Mouse (Mus musculus) liver, embryonic 12.5 days (tissue): ENCODE data around the gene Cd7. TPM values are rescaled to one million over a fixed set of nuclear protein-coding genes. Genes with fewer than 3 reads are reported as not detected.
A peak's percentile ranks its signal among the peaks of the same experiment; 100 is the strongest.

Experiments used
- ATAC-seq: fragments of 200-750 bp; cut with Nextera tagmentation; 2 replicates; pipeline ENCODE4 v1.8.0; 2017; ENCODE audit warnings: moderate number of reproducible peaks, mild to moderate bottlenecking, moderate library complexity
- H3K27ac ChIP-seq: fragments of 300-500 bp; sonication (generic); 2 replicates; pipeline ENCODE4 v1.5.1; 2016; ENCODE audit warnings: mild to moderate bottlenecking
- H3K27me3 ChIP-seq: fragments of 300-500 bp; sonication (generic); replicated peaks from 2 replicates; pipeline ENCODE4 v1.6.1; 2016; ENCODE audit warnings: mild to moderate bottlenecking, moderate library complexity
- H3K36me3 ChIP-seq: fragments of 300-500 bp; sonication (generic); 2 replicates; pipeline ENCODE4 v1.6.1; 2016; ENCODE audit warnings: mild to moderate bottlenecking, moderate library complexity
- H3K4me1 ChIP-seq: fragments of 300-500 bp; sonication (generic); 2 replicates; pipeline ENCODE4 v1.6.1; 2016
- H3K4me2 ChIP-seq: fragments of 300-500 bp; sonication (generic); 2 replicates; pipeline ENCODE4 v1.6.1; 2016; ENCODE audit warnings: mild to moderate bottlenecking, moderate library complexity
- H3K4me3 ChIP-seq: fragments of 300-500 bp; sonication (generic); 2 replicates; pipeline ENCODE4 v1.5.1; 2016; ENCODE audit warnings: mild to moderate bottlenecking, moderate library complexity
- H3K9ac ChIP-seq: fragments of 300-500 bp; sonication (generic); 2 replicates; pipeline ENCODE4 v1.6.1; 2016; ENCODE audit warnings: mild to moderate bottlenecking, moderate library complexity
- H3K9me3 ChIP-seq: fragments of 300-500 bp; sonication (generic); replicated peaks from 2 replicates; pipeline ENCODE4 v1.6.1; 2016; ENCODE audit warnings: mild to moderate bottlenecking, moderate library complexity
- WGBS: fragments of 180-500 bp; shearing (Covaris S2); methylation state at CpG from one replicate; pipeline ENCODE4 v1.1.7; 2016; ENCODE audit not compliant: insufficient replicate concordance; 5-methylcytosine and 5-hydroxymethylcytosine counted together
- polyA plus RNA-seq: library from polyadenylated mRNA; unstranded; fragments of >200 nt; fragmentation: Nextera tagmentation; extraction: Ambion mirVana; gene quantifications from 2 replicates; pipeline ENCODE4 v1.2.1, GENCODE M21; 2016

Cd7 gene
- polyA plus RNA-seq, 1 experiment from 2014 or later, result 0.33 TPM

DNA sequence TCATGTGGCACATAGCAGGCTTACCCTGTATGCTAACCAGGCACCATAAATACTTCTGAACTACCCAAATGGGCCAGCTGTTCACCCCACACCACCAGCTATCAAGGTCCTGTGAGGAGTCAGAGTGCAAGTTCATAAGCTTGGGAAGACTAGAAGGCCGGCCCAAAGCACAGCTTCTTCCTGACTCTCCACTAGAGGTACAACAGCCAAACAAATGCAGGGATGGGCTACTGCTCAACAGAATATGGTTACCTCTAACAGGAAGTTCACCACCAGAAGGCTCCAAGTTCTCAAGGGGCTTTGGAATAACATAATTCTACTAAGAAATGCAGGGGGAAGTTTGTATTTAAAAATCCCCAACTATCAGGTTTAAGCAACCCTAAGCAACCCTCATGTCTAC lies 49.7 kb downstream of the Cd7 start:
- peak overlapping the region; percentile 89 for H3K4me2 ChIP-seq
- peaks cover 86% of the 10 kb centered on the region for H3K4me1 ChIP-seq
- WGBS, result 21% methylated on average over 1 of the region's 1 CpGs
- no peak for ATAC-seq
- H3K36me3 ChIP-seq, result peaks cover 36% of the 10 kb centered on the region
- H3K9ac ChIP-seq, result peak overlapping the region; percentile 100
- peak overlapping the region; percentile 100 for H3K4me3 ChIP-seq
- no peaks in the 10 kb centered on the region for H3K9me3 ChIP-seq
- no peaks in the 10 kb centered on the region for H3K27me3 ChIP-seq
- peak overlapping the region; percentile 97 for H3K27ac ChIP-seq

DNA sequence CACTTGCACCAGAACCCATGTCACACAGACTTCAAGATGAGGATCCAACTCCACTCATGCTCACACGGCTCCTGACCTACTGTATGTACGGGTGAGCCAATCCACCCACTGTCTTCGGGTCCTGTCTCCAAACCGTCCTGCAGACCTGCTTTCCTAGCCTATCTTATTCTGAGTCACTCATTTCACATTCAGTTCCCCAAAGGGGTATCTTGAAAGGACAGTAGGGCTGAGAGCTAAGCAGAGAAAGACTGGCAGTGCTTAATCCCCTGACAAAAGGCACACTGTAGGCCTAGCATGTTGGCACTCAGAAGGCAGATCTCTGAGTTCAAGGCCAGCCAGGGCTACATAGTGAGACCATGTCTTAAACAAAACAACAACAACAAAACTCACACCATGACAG lies 50.8 kb downstream of the Cd7 start:
- Histone ChIP-seq H3K4me1 (peaks cover 84% of the 10 kb centered on the region), H3K4me3 (no peak overlapping the region), H3K27ac (peak overlapping the region; percentile 97), H3K36me3 (peaks cover 47% of the 10 kb centered on the region), H3K4me2 (peak overlapping the region; percentile 89), H3K27me3 (no peaks in the 10 kb centered on the region), H3K9ac (peak overlapping the region; percentile 100), H3K9me3 (no peaks in the 10 kb centered on the region)
- WGBS, result 64% methylated on average over 4 of the region's 4 CpGs
- ATAC-seq, result no peak

GRCm38 (mm10) chr11:120987608-120988007 lies 51.6 kb downstream of the Cd7 start:
- no peak overlapping the region for H3K4me3 ChIP-seq
- 82% methylated on average over 3 of the region's 3 CpGs for WGBS
- no peak for ATAC-seq
- H3K36me3 ChIP-seq, result peaks cover 55% of the 10 kb centered on the region
- H3K4me2 ChIP-seq, result 0 out of 2 replicates have a peak overlapping the region, but pooled peaks have one; percentile 89
- no peaks in the 10 kb centered on the region for H3K9me3 ChIP-seq
- H3K4me1 ChIP-seq, result peaks cover 85% of the 10 kb centered on the region
- H3K9ac ChIP-seq, result peak overlapping the region; percentile 12; the same call in 1 of the 2 replicates
- H3K27ac ChIP-seq, result no peak overlapping the region
- no peaks in the 10 kb centered on the region for H3K27me3 ChIP-seq

Other genes starting within 250 kb of the Cd7 start
- 99.5 and 100.0 TPM in 2 replicates for gene Dus1l, start 243.0 kb downstream of the Cd7 start, polyA plus RNA-seq
- gene Fasn, start 214.9 kb downstream of the Cd7 start, polyA plus RNA-seq, result 35.9 and 40.3 TPM in 2 replicates
- 2.9 and 3.2 TPM in 2 replicates for gene Ccdc57, start 106.5 kb downstream of the Cd7 start, polyA plus RNA-seq
- gene Slc16a3, start 90.9 kb downstream of the Cd7 start, polyA plus RNA-seq, result 166 and 170 TPM in 2 replicates
- 58.4 and 61.1 TPM in 2 replicates for gene Csnk1d, start 48.1 kb downstream of the Cd7 start, polyA plus RNA-seq
- 0.14 TPM in 1 of 2 replicates, not detected in the other for gene Sectm1b, start 24.2 kb upstream of the Cd7 start, polyA plus RNA-seq
- gene Sectm1a, start 41.8 kb upstream of the Cd7 start, polyA plus RNA-seq, result 0.37 and 0.43 TPM in 2 replicates
- 0.17 and 0.20 TPM in 2 replicates for gene Tex19.2, start 79.3 kb upstream of the Cd7 start, polyA plus RNA-seq
- 0.31 and 0.44 TPM in 2 replicates for gene Tex19.1, start 106.7 kb upstream of the Cd7 start, polyA plus RNA-seq
- gene Uts2r, start 120.9 kb upstream of the Cd7 start, polyA plus RNA-seq, result not detected in 2 replicates
- 3.5 and 3.7 TPM in 2 replicates for gene Hexdc, start 165.0 kb upstream of the Cd7 start, polyA plus RNA-seq
- gene Ogfod3, start 165.3 kb upstream of the Cd7 start, polyA plus RNA-seq, result 16.7 and 17.0 TPM in 2 replicates
- 22.4 and 25.2 TPM in 2 replicates for gene Cybc1, start 189.9 kb upstream of the Cd7 start, polyA plus RNA-seq
- 120 and 121 TPM in 2 replicates for gene Narf, start 197.8 kb upstream of the Cd7 start, polyA plus RNA-seq
- 6.2 and 6.5 TPM in 2 replicates for gene Foxk2, start 220.6 kb upstream of the Cd7 start, polyA plus RNA-seq